Mouse (Mus musculus) MEL (cell line): ENCODE data around the gene Gm20605. TPM values are rescaled to one million over a fixed set of nuclear protein-coding genes. Genes with fewer than 3 reads are reported as not detected.

Source experiments
- DNase-seq: peaks from one replicate; pipeline ENCODE4 v3.0.0; 2011; ENCODE audit warnings: low read depth, low spot score
- H3K27ac ChIP-seq: 2 replicates; pipeline ENCODE4 v1.5.1; 2012; ENCODE audit warnings: low read depth, mild to moderate bottlenecking, control low read depth, low read length, moderate library complexity; ENCODE audit not compliant: control insufficient read depth
- H3K27me3 ChIP-seq, 2 experiments: fragments of 150-350 bp in 1 of 2; sonication (generic) in 1 of 2; 2 replicates each; pipeline ENCODE4 v1.6.1; 2012; ENCODE audit warnings: low read length in 2 of 2, mild to moderate bottlenecking in 2 of 2, improper control_type of control experiment in 1 of 2, moderate library complexity in 1 of 2; ENCODE audit not compliant: insufficient read depth in 2 of 2, control insufficient read depth in 1 of 2
- H3K36me3 ChIP-seq, 2 experiments: 2 replicates each; pipeline ENCODE4 v1.6.1; 2012 to 2014; ENCODE audit warnings: low read length in 2 of 2, improper control_type of control experiment in 1 of 2, inconsistent platforms in 1 of 2, mild to moderate bottlenecking in 1 of 2; ENCODE audit not compliant: insufficient read depth in 2 of 2, control insufficient read depth in 1 of 2
- H3K4me1 ChIP-seq, 2 experiments: fragments of 150-350 bp in 1 of 2; sonication (generic) in 1 of 2; 2 replicates each; pipeline ENCODE4 v1.6.1; 2012; ENCODE audit warnings: low read length in 2 of 2, improper control_type of control experiment in 1 of 2, mild to moderate bottlenecking in 1 of 2; ENCODE audit not compliant: insufficient read depth in 2 of 2, control insufficient read depth in 1 of 2
- H3K4me3 ChIP-seq, 2 experiments: fragments of 150-350 bp in 1 of 2; sonication (generic) in 1 of 2; 2 replicates each; pipeline ENCODE4 v1.5.1; 2012; ENCODE audit warnings: low read depth in 2 of 2, low read length in 2 of 2, mild to moderate bottlenecking in 2 of 2, moderate library complexity in 2 of 2, control low read depth in 1 of 2, improper control_type of control experiment in 1 of 2; ENCODE audit not compliant: control insufficient read depth in 1 of 2, insufficient read depth in 1 of 2
- H3K79me2 ChIP-seq: 2 replicates; pipeline ENCODE4 v1.6.1; 2012; ENCODE audit warnings: mild to moderate bottlenecking, low read length, moderate library complexity; ENCODE audit not compliant: control insufficient read depth, poor library complexity, insufficient read depth
- H3K9ac ChIP-seq: 2 replicates; pipeline ENCODE4 v1.6.1; 2012; ENCODE audit warnings: low read depth, mild to moderate bottlenecking, control low read depth, low read length, moderate library complexity; ENCODE audit not compliant: control insufficient read depth, poor library complexity, severe bottlenecking
- H3K9me3 ChIP-seq: fragments of 150-350 bp; sonication (generic); replicated peaks from 2 replicates; pipeline ENCODE4 v1.6.1; 2012; ENCODE audit warnings: mild to moderate bottlenecking, low read length, improper control_type of control experiment, moderate library complexity; ENCODE audit not compliant: insufficient read depth
- BHLHE40 ChIP-seq: IDR thresholded peaks from 2 replicates; pipeline ENCODE4 v1.6.1; 2012; ENCODE audit warnings: low read depth, mild to moderate bottlenecking, inconsistent platforms, low read length, improper control_type of control experiment, borderline replicate concordance
- CTCF ChIP-seq, 3 experiments: IDR thresholded peaks in 2 of 3; conservative IDR thresholded peaks in 1 of 3; 2 replicates each; pipeline ENCODE4 v1.5.1; 2011 to 2012; ENCODE audit warnings: low read length in 3 of 3, low read depth in 2 of 3, mild to moderate bottlenecking in 2 of 3, improper control_type of control experiment in 1 of 3, inconsistent platforms in 1 of 3, mixed read lengths in 1 of 3, moderate library complexity in 1 of 3; ENCODE audit not compliant: control insufficient read depth in 1 of 3, insufficient read depth in 1 of 3, poor library complexity in 1 of 3, severe bottlenecking in 1 of 3
- E2F4 ChIP-seq: IDR thresholded peaks from 2 replicates; pipeline ENCODE4 v1.6.1; 2011; ENCODE audit warnings: low read depth, low read length, improper control_type of control experiment, borderline replicate concordance
- GATA1 ChIP-seq: IDR thresholded peaks from 2 replicates; pipeline ENCODE4 v1.6.1; 2011; ENCODE audit warnings: low read depth, low read length, improper control_type of control experiment
- HCFC1 ChIP-seq: IDR thresholded peaks from 2 replicates; pipeline ENCODE4 v1.6.1; 2012; ENCODE audit warnings: low read depth, mild to moderate bottlenecking, inconsistent platforms, low read length, improper control_type of control experiment, moderate library complexity
- JUND ChIP-seq: IDR thresholded peaks from 2 replicates; pipeline ENCODE4 v1.6.1; 2011; ENCODE audit warnings: low read depth, mild to moderate bottlenecking, improper control_type of control experiment, low read length
- MAX ChIP-seq: IDR thresholded peaks from 2 replicates; pipeline ENCODE4 v1.6.1; 2011; ENCODE audit warnings: low read length, improper control_type of control experiment
- MEF2A ChIP-seq: IDR thresholded peaks from 2 replicates; pipeline ENCODE4 v1.6.1; 2014; ENCODE audit warnings: low read depth, mild to moderate bottlenecking, inconsistent platforms, low read length, improper control_type of control experiment; ENCODE audit not compliant: poor library complexity, insufficient replicate concordance, severe bottlenecking; ENCODE audit errors: extremely low read depth
- MXI1 ChIP-seq: IDR thresholded peaks from 2 replicates; pipeline ENCODE4 v1.6.1; 2011; ENCODE audit warnings: mild to moderate bottlenecking, low read depth, low read length, improper control_type of control experiment
- MYB ChIP-seq: IDR thresholded peaks from 2 replicates; pipeline ENCODE4 v1.6.1; 2011; ENCODE audit warnings: mild to moderate bottlenecking, low read depth, low read length, improper control_type of control experiment
- NRF1 ChIP-seq: IDR thresholded peaks from 2 replicates; pipeline ENCODE4 v1.6.1; 2014; ENCODE audit warnings: low read depth, mild to moderate bottlenecking, inconsistent platforms, low read length, improper control_type of control experiment, moderate library complexity; ENCODE audit not compliant: poor library complexity, insufficient read depth, severe bottlenecking
- POLR2AphosphoS5 ChIP-seq: IDR thresholded peaks from 2 replicates; pipeline ENCODE4 v1.6.1; 2012; ENCODE audit warnings: low read depth, borderline replicate concordance, mild to moderate bottlenecking, inconsistent platforms, low read length, moderate library complexity, mixed read lengths
- RCOR1 ChIP-seq: IDR thresholded peaks from 2 replicates; pipeline ENCODE4 v1.6.1; 2012; ENCODE audit warnings: low read depth, mild to moderate bottlenecking, inconsistent platforms, low read length, improper control_type of control experiment
- SIN3A ChIP-seq: IDR thresholded peaks from 2 replicates; pipeline ENCODE4 v1.6.1; 2012; ENCODE audit warnings: low read length, improper control_type of control experiment, inconsistent platforms
- SMC3 ChIP-seq: IDR thresholded peaks from 2 replicates; pipeline ENCODE4 v1.6.1; 2011; ENCODE audit warnings: low read depth, low read length, improper control_type of control experiment
- TAL1 ChIP-seq: IDR thresholded peaks from 2 replicates; pipeline ENCODE4 v1.6.1; 2012; ENCODE audit warnings: mild to moderate bottlenecking, inconsistent platforms, low read length, moderate library complexity, mixed read lengths
- UBTF ChIP-seq: IDR thresholded peaks from 2 replicates; pipeline ENCODE4 v1.6.1; 2012; ENCODE audit warnings: low read depth, mild to moderate bottlenecking, inconsistent platforms, low read length, improper control_type of control experiment, moderate library complexity, borderline replicate concordance; ENCODE audit not compliant: insufficient read depth
- USF1 ChIP-seq: IDR thresholded peaks from 2 replicates; pipeline ENCODE4 v1.6.1; 2014; ENCODE audit warnings: low read depth, mild to moderate bottlenecking, inconsistent platforms, low read length, improper control_type of control experiment, moderate library complexity
- USF2 ChIP-seq, 2 experiments: IDR thresholded peaks; 2 replicates each; pipeline ENCODE4 v1.6.1; 2011 to 2012; ENCODE audit warnings: improper control_type of control experiment in 2 of 2, low read length in 2 of 2, borderline replicate concordance in 1 of 2, inconsistent platforms in 1 of 2, low read depth in 1 of 2, mild to moderate bottlenecking in 1 of 2; ENCODE audit not compliant: insufficient read depth in 1 of 2
- ZC3H11A ChIP-seq: IDR thresholded peaks from 2 replicates; pipeline ENCODE4 v1.6.1; 2012; ENCODE audit warnings: low read depth, mild to moderate bottlenecking, inconsistent platforms, low read length, improper control_type of control experiment
- polyA plus RNA-seq, 2 experiments: library from polyadenylated mRNA; stranded (reverse) in 1 of 2; unstranded in 1 of 2; fragments of >175 nt in 1 of 2; fragments of >200 nt in 1 of 2; gene quantifications; 2 replicates each; pipeline versions ENCODE4 v1.2.1 to v1.2.4; 2012; ENCODE audit warnings: low replicate concordance in 2 of 2, low read depth in 1 of 2; ENCODE audit not compliant: insufficient read length in 2 of 2, insufficient read depth in 1 of 2, missing spikeins in 1 of 2
- total RNA-seq: library from RNA; depleted of rRNA; stranded (reverse); fragments of 300-350 nt; gene quantifications from 2 replicates; pipeline ENCODE4 v1.2.3, GENCODE M21; 2012

Gene Gm20605
- total and polyA plus RNA-seq, 3 experiments: 2.5 to 12.7 TPM; not detected in 1

DNA sequence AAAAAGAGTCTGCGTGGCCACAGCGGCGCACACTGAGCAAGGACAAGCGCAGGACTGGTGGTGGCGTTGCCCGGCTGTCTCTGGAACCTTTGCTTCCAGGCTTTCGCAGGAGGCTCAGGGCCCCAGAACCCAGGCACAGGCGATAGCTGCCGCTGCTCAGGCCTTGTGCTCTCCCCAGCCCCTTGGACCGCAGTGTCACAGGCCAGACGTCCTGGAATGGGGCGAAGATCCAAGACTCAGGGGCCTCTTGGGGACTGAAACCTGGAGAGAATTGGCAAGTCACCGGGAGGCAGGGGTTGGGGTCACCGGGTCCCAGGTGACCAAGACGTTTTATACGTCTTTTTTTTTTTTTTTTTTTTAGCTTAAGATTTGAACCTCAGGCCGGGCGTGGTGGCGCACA is 15.5 kb downstream of the Gm20605 start:
- H3K9me3 ChIP-seq: no peaks in the 10 kb centered on the region
- H3K27me3 ChIP-seq: no peaks in the 10 kb centered on the region
- H3K27ac ChIP-seq: no peak overlapping the region
- DNase-seq: no peak
- H3K36me3 ChIP-seq: peaks cover 2 to 11% of the 10 kb centered on the region in 2 experiments; a peak in 3 of 4 replicates
- H3K4me1 ChIP-seq: peaks cover 2 to 11% of the 10 kb centered on the region in 2 experiments
- H3K79me2 ChIP-seq: no peaks in the 10 kb centered on the region
- H3K4me3 ChIP-seq: no peak overlapping the region
- TF ChIP-seq MAX: no peak
- TF ChIP-seq TAL1: no peak
- TF ChIP-seq UBTF: no peak
- TF ChIP-seq MYB: no peak
- no peak for TF ChIP-seq JUND
- TF ChIP-seq HCFC1: no peak
- no peak for TF ChIP-seq USF1
- no peak for TF ChIP-seq MXI1
- no peak for TF ChIP-seq POLR2AphosphoS5
- TF ChIP-seq NRF1: no peak
- TF ChIP-seq SMC3: no peak
- no peak for TF ChIP-seq RCOR1
- TF ChIP-seq MEF2A: no peak
- TF ChIP-seq BHLHE40: no peak
- TF ChIP-seq CTCF (IDR thresholded peaks at IDR 0.05 in 2 of 3, conservative IDR thresholded peaks at IDR 0.05 in 1 of 3; ENCODE audit: control insufficient read depth in 1 of 3, insufficient read depth in 1 of 3, low read depth in 2 of 3, low read length in 3 of 3, poor library complexity in 1 of 3, severe bottlenecking in 1 of 3): no peak
- no peak for TF ChIP-seq SIN3A
- no peak for TF ChIP-seq USF2 (IDR thresholded peaks at IDR 0.05; ENCODE audit: borderline replicate concordance in 1 of 2, insufficient read depth in 1 of 2, low read depth in 1 of 2, low read length in 2 of 2)
- TF ChIP-seq E2F4: no peak
- TF ChIP-seq GATA1: no peak
- no peak for TF ChIP-seq ZC3H11A
- no peak overlapping the region for H3K9ac ChIP-seq
